Mouse (Mus musculus) embryonic stem cell, embryonic (primary cell): ENCODE measurements at regions not wholly inside any gene's neighbourhood (a gene's known extent, or its start where the extent isn't known, plus 50 kb on each side); places are given as distances from the start of the nearest gene placed in this dataset.

Experiments
- CTCF ChIA-PET, 4 experiments: fragments of 300-600 bp in 2 of 4; fragments of 350-600 bp in 2 of 4; sonication (Branson Sonifier 250); formaldehyde crosslinking; loops; one replicate each; lab custom pipeline; 2022; ENCODE audit warnings: inconsistent platforms in 2 of 4; lab: Charles Lee
- POLR2A ChIA-PET, 4 experiments: fragments of 300-600 bp in 2 of 4; fragments of 350-600 bp in 2 of 4; sonication (Branson Sonifier 250); formaldehyde crosslinking; loops; one replicate each; lab custom pipeline; 2022; ENCODE audit warnings: antibody characterized with exemption in 4 of 4, inconsistent platforms in 1 of 4; lab: Charles Lee

GRCm38 (mm10) chr14:104030784-104031470 lies 186.7 kb upstream of the Ednrb start:
- ChIA-PET CTCF (no interaction called here), POLR2A (no interaction called here)

GRCm38 (mm10) chr14:104029668-104030530 lies 185.7 kb upstream of the Ednrb start:
- CTCF ChIA-PET = no interaction called here
- POLR2A ChIA-PET = no interaction called here

- ChIA-PET CTCF (interaction anchor here in 2 of 4 experiments (0.5 to 2.5 kb wide), 7 partner anchors 11 to 312 kb away, joined by 3 to 14 read pairs (median 10); no protein-coding TSS in a partner anchor), POLR2A (no interaction called here)
These were observed 183.7 kb upstream of the Ednrb start for GRCm38 (mm10) chr14:104027900-104028285.

- ChIA-PET CTCF (interaction anchor here (0.5 to 2.5 kb wide), 20 partner anchors 9 to 1225 kb away, joined by 3 to 14 read pairs (median 4); no protein-coding TSS in a partner anchor), POLR2A (no interaction called here)
These were observed 183.1 kb upstream of the Ednrb start for GRCm38 (mm10) chr14:104027077-104027899.

- POLR2A ChIA-PET = no interaction called here
These were observed 164.3 kb upstream of the Ednrb start for GRCm38 (mm10) chr14:104008538-104008937.

GRCm38 (mm10) chr14:104006426-104006825 lies 162.2 kb upstream of the Ednrb start:
- ChIA-PET POLR2A (no interaction called here), CTCF (no interaction called here)

More at GRCm38 (mm10) chr14:104008538-104008937, 164.3 kb upstream of the Ednrb start:
- CTCF ChIA-PET = no interaction called here

GRCm38 (mm10) chr14:104005132-104005531 lies 160.9 kb upstream of the Ednrb start:
- CTCF ChIA-PET = no interaction called here
- POLR2A ChIA-PET = no interaction called here

- ChIA-PET POLR2A (no interaction called here), CTCF (no interaction called here)
These were observed 158.2 kb upstream of the Ednrb start for GRCm38 (mm10) chr14:104002421-104002820.

- CTCF ChIA-PET = interaction anchor here in 1 of 4 experiments (0.9 kb wide), 1 partner anchor 14 kb away, joined by 4 read pairs; no protein-coding TSS in a partner anchor
- POLR2A ChIA-PET = no interaction called here
These were observed 146.2 kb upstream of the Ednrb start for GRCm38 (mm10) chr14:103990418-103990817.

- CTCF ChIA-PET = interaction anchor here in 2 of 4 experiments (0.7 to 0.9 kb wide), 2 partner anchors 14 to 483 kb away, joined by 4 to 5 read pairs; no protein-coding TSS in a partner anchor
- POLR2A ChIA-PET = no interaction called here
These were observed 145.7 kb upstream of the Ednrb start for GRCm38 (mm10) chr14:103989949-103990348.

- POLR2A ChIA-PET = interaction anchor here in 1 of 4 experiments (0.6 kb wide), 1 partner anchor 18 kb away, joined by 3 read pairs; no protein-coding TSS in a partner anchor
- CTCF ChIA-PET = no interaction called here
These were observed 143.1 kb upstream of the Ednrb start for GRCm38 (mm10) chr14:103987266-103987665.

- CTCF ChIA-PET = no interaction called here
- POLR2A ChIA-PET = no interaction called here
These were observed 140.1 kb upstream of the Ednrb start for GRCm38 (mm10) chr14:103984349-103984748.

- POLR2A ChIA-PET = no interaction called here
- CTCF ChIA-PET = no interaction called here
These were observed 134.6 kb upstream of the Ednrb start for GRCm38 (mm10) chr14:103978808-103979207.

- CTCF ChIA-PET = no interaction called here
- POLR2A ChIA-PET = no interaction called here
These were observed 133.6 kb upstream of the Ednrb start for GRCm38 (mm10) chr14:103977769-103978168.

GRCm38 (mm10) chr14:103973955-103974354 lies 129.8 kb upstream of the Ednrb start:
- ChIA-PET POLR2A (no interaction called here), CTCF (no interaction called here)

GRCm38 (mm10) chr14:103973111-103973510 lies 128.9 kb upstream of the Ednrb start:
- CTCF ChIA-PET = no interaction called here
- POLR2A ChIA-PET = no interaction called here

- CTCF ChIA-PET = no interaction called here
- POLR2A ChIA-PET = interaction anchor here in 1 of 4 experiments (0.9 kb wide), 1 partner anchor 18 kb away, joined by 3 read pairs; no protein-coding TSS in a partner anchor
These were observed 125.1 kb upstream of the Ednrb start for GRCm38 (mm10) chr14:103969305-103969704.

- ChIA-PET POLR2A (no interaction called here), CTCF (no interaction called here)
These were observed 122.1 kb upstream of the Ednrb start for GRCm38 (mm10) chr14:103966293-103966692.

GRCm38 (mm10) chr14:103962303-103962881 lies 118.2 kb upstream of the Ednrb start:
- CTCF ChIA-PET = no interaction called here
- POLR2A ChIA-PET = no interaction called here
